Mouse (Mus musculus) heart, embryonic 11.5 days (tissue): ENCODE measurements around the gene Arhgef28. TPM values are rescaled to one million over a fixed set of nuclear protein-coding genes. Genes with fewer than 3 reads are reported as not detected.
A peak's percentile ranks its signal among the peaks of the same experiment; 100 is the strongest.

Experiments used
- ATAC-seq: fragments of 200-750 bp; cut with Nextera tagmentation; replicated peaks from 2 replicates; pipeline ENCODE4 v1.8.0; 2017; ENCODE audit warnings: moderate library complexity; ENCODE audit not compliant: insufficient number of reproducible peaks, low FRiP score, low TSS enrichment
- H3K27ac ChIP-seq: fragments of 300-500 bp; sonication (generic); 2 replicates; pipeline ENCODE4 v1.5.1; 2014; ENCODE audit warnings: mild to moderate bottlenecking, low read depth, low read length
- H3K27me3 ChIP-seq: fragments of 300-500 bp; sonication (generic); 2 replicates; pipeline ENCODE4 v1.6.1; 2014; ENCODE audit warnings: mild to moderate bottlenecking, low read length, mixed read lengths; ENCODE audit not compliant: control insufficient read depth, insufficient read depth
- H3K36me3 ChIP-seq: fragments of 300-500 bp; sonication (generic); 2 replicates; pipeline ENCODE4 v1.6.1; 2014; ENCODE audit warnings: mild to moderate bottlenecking, low read length, moderate library complexity, mixed read lengths; ENCODE audit not compliant: control insufficient read depth, insufficient read depth
- H3K4me1 ChIP-seq: fragments of 300-500 bp; sonication (generic); 2 replicates; pipeline ENCODE4 v1.6.1; 2014; ENCODE audit warnings: low read length; ENCODE audit not compliant: control insufficient read depth, insufficient read depth
- H3K4me2 ChIP-seq: fragments of 300-500 bp; sonication (generic); 2 replicates; pipeline ENCODE4 v1.6.1; 2014; ENCODE audit warnings: mild to moderate bottlenecking, moderate library complexity
- H3K4me3 ChIP-seq: fragments of 300-500 bp; sonication (generic); 2 replicates; pipeline ENCODE4 v1.5.1; 2014; ENCODE audit warnings: low read depth, low read length
- H3K9ac ChIP-seq: fragments of 300-500 bp; sonication (generic); 2 replicates; pipeline ENCODE4 v1.6.1; 2014; ENCODE audit warnings: mild to moderate bottlenecking, low read depth, low read length, moderate library complexity
- H3K9me3 ChIP-seq: fragments of 300-500 bp; sonication (generic); replicated peaks from 2 replicates; pipeline ENCODE4 v1.6.1; 2016; ENCODE audit warnings: low read length; ENCODE audit not compliant: control insufficient read depth
- WGBS: fragments of 180-500 bp; shearing (Covaris S2); extraction: QIAGEN DNeasy Blood & Tissue Kit; methylation state at CpG from one replicate; pipeline ENCODE4 v1.1.7; 2014; ENCODE audit not compliant: insufficient replicate concordance; 5-methylcytosine and 5-hydroxymethylcytosine counted together
- polyA plus RNA-seq: library from polyadenylated mRNA; unstranded; fragments of >200 nt; fragmentation: Nextera tagmentation; extraction: Ambion mirVana; gene quantifications from 2 replicates; pipeline ENCODE4 v1.2.1, GENCODE M21; 2014

The Arhgef28 gene
- polyA plus RNA-seq, 1 experiment from 2014 or later: 11.0 TPM

DNA sequence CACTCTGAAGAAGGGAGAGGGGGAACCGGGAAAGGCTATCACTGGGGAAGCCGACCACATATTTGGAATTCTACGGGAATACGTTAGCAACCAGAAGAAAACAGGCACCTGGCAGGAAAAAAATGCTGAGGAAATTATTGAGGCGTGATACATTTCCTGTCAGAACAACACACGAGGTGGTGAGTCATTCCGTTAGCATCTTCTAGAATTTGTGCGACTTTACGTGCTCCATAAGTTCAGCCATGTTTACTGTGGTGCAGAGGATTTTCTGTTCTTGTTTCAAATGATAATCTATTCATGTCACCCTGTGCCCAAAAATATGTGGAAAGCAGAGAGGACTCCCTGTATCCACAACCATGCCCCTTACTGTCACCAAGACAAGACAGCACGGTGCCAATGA lies 13.6 kb downstream of the Arhgef28 start:
- peaks cover 3% of the 10 kb centered on the region; the same call in 1 of the 2 replicates for H3K4me1 ChIP-seq
- H3K36me3 ChIP-seq: no peaks in the 10 kb centered on the region
- ATAC-seq: no peak
- 0 out of 2 replicates have a peak overlapping the region, but pooled peaks have one; percentile 22 for H3K27ac ChIP-seq
- no peaks in the 10 kb centered on the region for H3K27me3 ChIP-seq
- WGBS: 45% methylated on average over 10 of the region's 10 CpGs
- H3K9ac ChIP-seq: no peak overlapping the region
- H3K9me3 ChIP-seq: no peaks in the 10 kb centered on the region
- no peak overlapping the region for H3K4me2 ChIP-seq
- H3K4me3 ChIP-seq: no peak overlapping the region

DNA sequence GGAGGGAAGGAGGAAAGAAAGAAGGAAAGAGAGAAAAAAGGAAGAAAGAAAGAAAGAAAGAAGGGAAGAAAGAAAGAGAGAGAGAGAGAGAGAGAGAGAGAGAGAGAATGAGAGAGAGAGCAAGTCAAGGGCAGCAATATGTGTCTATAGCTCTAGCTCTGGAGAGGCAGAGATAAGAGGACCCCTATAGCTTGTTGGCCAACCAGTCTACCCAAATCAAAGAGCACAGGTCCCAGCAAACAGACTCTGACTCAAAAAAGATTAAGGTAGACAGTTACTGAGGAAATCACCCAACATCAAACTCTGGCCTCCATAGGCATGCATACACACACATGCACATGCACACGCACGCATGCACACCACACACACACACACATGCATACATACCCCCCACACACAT lies 17.7 kb downstream of the Arhgef28 start:
- H3K36me3 ChIP-seq: no peaks in the 10 kb centered on the region
- WGBS: 94% methylated on average over 2 of the region's 2 CpGs
- H3K4me1 ChIP-seq: peaks cover 8% of the 10 kb centered on the region
- no peaks in the 10 kb centered on the region for H3K9me3 ChIP-seq
- no peak overlapping the region for H3K4me2 ChIP-seq
- ATAC-seq: no peak
- no peak overlapping the region for H3K4me3 ChIP-seq
- H3K27me3 ChIP-seq: no peaks in the 10 kb centered on the region
- no peak overlapping the region for H3K9ac ChIP-seq
- no peak overlapping the region for H3K27ac ChIP-seq

DNA sequence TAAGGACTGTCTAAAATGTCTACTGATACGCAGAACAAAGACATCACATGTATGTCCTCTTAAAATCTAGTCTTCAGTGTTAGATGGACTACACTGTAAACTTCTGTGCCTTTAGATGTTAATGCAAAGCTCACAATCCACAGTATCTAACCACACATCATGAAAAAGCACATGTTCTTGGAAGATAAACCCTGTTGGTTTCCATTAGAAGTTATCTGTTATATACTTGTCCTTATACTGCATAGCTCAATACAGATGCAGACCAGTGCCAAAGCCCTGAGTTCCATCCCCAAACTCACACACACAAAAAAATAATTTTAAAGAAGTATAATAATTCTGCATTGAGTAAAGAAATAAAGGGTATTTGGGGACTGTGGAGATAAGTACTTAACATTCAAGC lies 18.3 kb downstream of the Arhgef28 start:
- Histone ChIP-seq H3K4me3 (no peak overlapping the region), H3K9me3 (no peaks in the 10 kb centered on the region), H3K9ac (no peak overlapping the region), H3K4me2 (no peak overlapping the region), H3K27me3 (no peaks in the 10 kb centered on the region), H3K27ac (no peak overlapping the region), H3K4me1 (peaks cover 9% of the 10 kb centered on the region), H3K36me3 (no peaks in the 10 kb centered on the region)
- no peak for ATAC-seq
- 90% methylated on average over 1 of the region's 1 CpGs for WGBS

DNA sequence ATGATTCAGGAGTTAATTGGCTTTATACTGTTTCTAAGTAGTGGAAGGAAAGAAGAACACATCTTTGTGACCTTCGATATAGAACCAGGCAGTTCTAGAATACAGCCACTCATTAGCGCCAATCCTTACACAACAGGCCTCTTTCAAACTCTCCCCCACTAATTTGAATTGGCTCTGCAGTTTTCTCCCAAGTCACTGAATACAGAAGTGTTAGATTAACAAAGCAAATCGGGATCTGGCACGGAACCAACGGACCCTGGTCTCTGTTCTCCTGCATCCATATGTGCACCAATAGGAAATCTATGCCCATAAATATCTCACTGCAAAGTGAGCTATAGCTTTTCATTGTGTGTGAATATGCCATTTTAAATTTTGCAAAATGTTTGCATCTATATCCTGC lies 20.1 kb downstream of the Arhgef28 start:
- H3K9me3 ChIP-seq: no peaks in the 10 kb centered on the region
- no peak for ATAC-seq
- H3K27ac ChIP-seq: no peak overlapping the region
- WGBS: 79% methylated on average over 5 of the region's 5 CpGs
- H3K9ac ChIP-seq: no peak overlapping the region
- no peaks in the 10 kb centered on the region for H3K36me3 ChIP-seq
- H3K4me2 ChIP-seq: no peak overlapping the region
- no peak overlapping the region for H3K4me3 ChIP-seq
- H3K27me3 ChIP-seq: no peaks in the 10 kb centered on the region
- peaks cover 6% of the 10 kb centered on the region for H3K4me1 ChIP-seq

DNA sequence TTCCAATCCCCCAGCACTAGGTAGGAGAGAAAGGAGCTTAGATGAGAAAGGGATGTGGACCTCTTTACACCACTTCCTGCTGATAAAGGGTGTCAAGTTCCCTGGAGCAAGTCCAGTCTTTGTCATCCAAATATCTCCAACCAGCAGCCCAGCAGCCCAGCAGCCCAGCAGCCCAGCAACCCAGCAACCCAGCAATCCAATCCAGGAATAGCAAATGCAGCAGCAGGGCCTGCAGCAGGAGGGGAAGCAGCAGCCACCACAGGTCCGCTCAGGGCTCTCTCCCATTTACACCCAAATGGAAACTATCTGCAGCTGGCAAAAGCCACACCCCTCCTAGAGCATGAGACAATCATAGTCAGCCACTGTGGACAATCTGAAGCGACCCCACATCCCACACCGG lies 21.6 kb downstream of the Arhgef28 start:
- Histone ChIP-seq H3K9me3 (no peaks in the 10 kb centered on the region), H3K4me1 (peaks cover 6% of the 10 kb centered on the region), H3K27ac (no peak overlapping the region), H3K36me3 (no peaks in the 10 kb centered on the region), H3K27me3 (no peaks in the 10 kb centered on the region), H3K4me2 (no peak overlapping the region), H3K9ac (no peak overlapping the region), H3K4me3 (no peak overlapping the region)
- ATAC-seq: 0 out of 2 replicates have a peak, but pooled peaks have one; percentile 14
- 18% methylated on average over 3 of the region's 3 CpGs for WGBS

DNA sequence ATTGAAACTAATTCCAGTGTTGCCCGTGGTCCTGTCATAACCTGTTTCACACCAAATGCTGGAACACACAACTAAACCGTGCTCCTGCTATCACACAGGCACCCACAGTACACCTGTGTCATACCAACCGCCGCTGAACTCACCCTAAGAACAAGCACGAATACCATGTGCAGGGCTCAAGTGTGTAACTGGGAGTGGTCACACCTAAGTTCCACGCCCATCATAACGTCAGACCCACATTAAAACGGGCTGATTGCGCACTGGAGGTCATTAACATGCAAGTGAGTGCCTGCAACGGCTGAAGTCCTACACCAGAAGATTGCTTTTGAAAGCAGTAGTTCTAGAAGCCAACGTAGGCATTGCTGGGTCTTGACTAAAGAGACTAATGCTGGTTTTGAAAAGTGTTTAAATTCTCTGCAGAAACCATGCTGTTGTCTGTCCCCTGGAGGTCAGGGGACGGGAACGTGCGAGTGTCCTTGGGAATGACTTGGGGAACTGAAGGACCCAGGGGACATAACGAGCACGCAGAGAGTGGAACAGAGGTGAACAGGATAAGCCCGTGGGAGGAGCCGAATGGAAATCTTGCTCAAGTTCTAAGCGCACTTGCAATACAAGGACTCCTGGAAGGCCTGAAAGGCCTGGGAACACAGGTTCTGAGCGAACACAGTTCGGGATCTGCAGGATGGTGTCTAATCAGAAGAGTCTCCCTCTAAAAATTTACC lies 22.9 kb downstream of the Arhgef28 start:
- H3K27me3 ChIP-seq: no peaks in the 10 kb centered on the region
- H3K9ac ChIP-seq: no peak overlapping the region
- WGBS: 80% methylated on average over 21 of the region's 21 CpGs
- no peak overlapping the region for H3K4me2 ChIP-seq
- no peak for ATAC-seq
- H3K36me3 ChIP-seq: no peaks in the 10 kb centered on the region
- no peak overlapping the region for H3K4me3 ChIP-seq
- peaks cover 6% of the 10 kb centered on the region for H3K4me1 ChIP-seq
- no peak overlapping the region for H3K27ac ChIP-seq
- no peaks in the 10 kb centered on the region for H3K9me3 ChIP-seq

DNA sequence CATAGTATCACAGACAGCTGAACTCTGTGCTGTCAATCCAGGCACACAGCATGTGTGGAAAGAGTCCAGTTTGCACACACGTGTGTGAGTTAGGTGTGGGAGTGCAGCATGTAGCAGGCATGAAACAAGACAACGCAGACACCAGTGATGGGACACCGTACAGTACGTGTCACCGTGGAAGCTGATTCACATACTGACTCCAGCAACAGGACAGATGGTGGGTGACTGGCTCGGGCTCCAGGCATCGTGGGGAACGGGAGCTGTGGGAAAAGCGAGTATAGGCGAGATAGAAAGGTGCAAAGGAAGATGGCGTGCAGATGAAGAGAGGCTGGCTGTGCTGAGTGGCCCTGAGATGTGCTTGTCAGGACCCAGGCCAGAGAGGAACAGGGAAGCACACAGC lies 23.9 kb downstream of the Arhgef28 start:
- Histone ChIP-seq H3K4me3 (no peak overlapping the region), H3K4me1 (peaks cover 6% of the 10 kb centered on the region), H3K9ac (no peak overlapping the region), H3K4me2 (no peak overlapping the region), H3K27me3 (no peaks in the 10 kb centered on the region), H3K36me3 (no peaks in the 10 kb centered on the region), H3K27ac (no peak overlapping the region), H3K9me3 (no peaks in the 10 kb centered on the region)
- 87% methylated on average over 11 of the region's 11 CpGs for WGBS
- ATAC-seq: no peak

DNA sequence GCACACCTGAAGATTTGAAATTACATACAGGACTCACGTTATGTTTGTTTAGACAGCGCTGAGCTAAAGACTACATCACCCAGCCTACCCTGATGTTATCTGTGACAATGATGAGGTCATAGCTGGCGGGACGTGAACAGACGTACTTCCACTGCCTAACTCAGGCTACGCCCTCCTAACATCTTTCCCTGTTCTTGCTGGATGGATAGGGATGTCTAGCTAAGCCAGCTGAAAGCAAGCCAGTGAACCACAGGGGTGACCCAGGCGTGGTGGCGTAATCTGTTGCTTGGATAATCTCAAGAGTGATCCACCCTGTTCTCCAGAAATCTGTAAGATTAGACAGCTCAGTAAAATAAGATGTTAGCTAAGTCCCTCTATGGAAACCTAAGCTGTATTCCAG lies 25.6 kb downstream of the Arhgef28 start:
- WGBS: 68% methylated on average over 8 of the region's 8 CpGs
- no peaks in the 10 kb centered on the region for H3K36me3 ChIP-seq
- H3K4me2 ChIP-seq: no peak overlapping the region
- H3K4me3 ChIP-seq: no peak overlapping the region
- H3K4me1 ChIP-seq: peaks cover 6% of the 10 kb centered on the region
- no peaks in the 10 kb centered on the region for H3K9me3 ChIP-seq
- no peak for ATAC-seq
- no peaks in the 10 kb centered on the region for H3K27me3 ChIP-seq
- no peak overlapping the region for H3K27ac ChIP-seq
- no peak overlapping the region for H3K9ac ChIP-seq

DNA sequence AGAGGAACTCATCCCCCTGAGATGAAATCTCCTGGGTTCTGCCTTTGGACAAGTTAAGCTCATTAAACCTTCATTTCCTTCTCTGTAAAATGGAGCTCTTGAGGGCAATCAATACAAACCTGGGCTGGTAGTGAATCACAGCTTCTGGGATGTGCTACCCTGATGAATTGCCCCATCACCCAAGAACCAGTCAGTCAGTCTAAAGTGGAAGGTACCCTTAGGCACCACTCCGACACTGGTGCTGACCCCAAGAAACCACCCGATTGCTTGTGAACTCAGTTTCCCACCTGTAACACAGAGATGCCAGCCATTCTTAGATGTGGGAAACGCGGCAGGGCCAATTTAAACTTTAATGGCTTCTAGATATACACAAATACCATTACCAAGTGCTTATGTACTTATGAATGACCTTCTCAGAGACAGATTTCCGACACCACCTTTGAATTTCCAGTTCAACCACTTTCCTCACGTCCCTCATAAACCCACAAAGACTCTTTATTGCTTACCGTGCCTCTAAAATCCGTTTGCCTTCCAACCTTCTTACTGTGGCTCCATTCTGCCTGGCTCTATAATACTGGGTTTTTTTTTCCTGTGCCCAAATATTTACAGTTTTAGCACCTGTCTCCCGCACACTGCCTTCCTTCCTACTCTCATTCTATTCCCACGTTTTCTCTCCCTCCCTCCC lies 30.8 kb downstream of the Arhgef28 start:
- Histone ChIP-seq H3K36me3 (no peaks in the 10 kb centered on the region), H3K27ac (no peak overlapping the region), H3K9ac (no peak overlapping the region), H3K4me3 (no peak overlapping the region), H3K4me2 (no peak overlapping the region), H3K9me3 (no peaks in the 10 kb centered on the region), H3K4me1 (no peaks in the 10 kb centered on the region), H3K27me3 (no peaks in the 10 kb centered on the region)
- whole genome bisulfite sequencing: 76% methylated on average over 10 of the region's 10 CpGs
- ATAC-seq: no peak
